Mouse (Mus musculus): ENCODE measurements around the gene Pdgfc. TPM values are rescaled to one million over a fixed set of nuclear protein-coding genes. Genes with fewer than 3 reads are reported as not detected.

The Pdgfc gene
- polyA plus RNA-seq, 1 experiment from 2014 or later = 64.7 TPM

GRCm38 (mm10) chr3:81036554-81037311, 517 bp downstream of the Pdgfc start:
- no peaks in the 10 kb centered on the region for H3K36me3 ChIP-seq (replicated peaks; ENCODE audit: control insufficient read depth, insufficient read depth, low read depth, low read length)
- no peaks in the 10 kb centered on the region for H3K27me3 ChIP-seq (ENCODE audit: control insufficient read depth, insufficient read depth, low read length)
- no peaks in the 10 kb centered on the region for H3K9me3 ChIP-seq (replicated peaks; ENCODE audit: control insufficient read depth, low read length)
- H3K9ac ChIP-seq (replicated peaks; ENCODE audit: low read length) = peak overlapping the region; percentile 90
- peak overlapping the region; percentile 71 for H3K4me3 ChIP-seq (ENCODE audit: low read depth, low read length)
- peak; percentile 89 for ATAC-seq (replicated peaks; ENCODE audit: insufficient number of reproducible peaks, low FRiP score, low TSS enrichment, low read depth)
- H3K4me2 ChIP-seq (ENCODE audit: low read depth, low read length) = peak overlapping the region; percentile 84
- DNase-seq (ENCODE audit: low spot score) = peak; percentile 68
- H3K4me1 ChIP-seq (ENCODE audit: control insufficient read depth, insufficient read depth, low read length) = no peaks in the 10 kb centered on the region; the same call in 1 of the 2 replicates
- WGBS = under 1% methylated on average over 52 of the region's 68 CpGs
- peak overlapping the region; percentile 92 for H3K27ac ChIP-seq (replicated peaks; ENCODE audit: low read depth, low read length)

GRCm38 (mm10) chr3:81037312-81037859, 1.2 kb downstream of the Pdgfc start:
- no peaks in the 10 kb centered on the region; the same call in 1 of the 2 replicates for H3K4me1 ChIP-seq (ENCODE audit: control insufficient read depth, insufficient read depth, low read length)
- no peaks in the 10 kb centered on the region for H3K9me3 ChIP-seq (replicated peaks; ENCODE audit: control insufficient read depth, low read length)
- peak overlapping the region; percentile 92 for H3K27ac ChIP-seq (replicated peaks; ENCODE audit: low read depth, low read length)
- peak overlapping the region; percentile 71 for H3K4me3 ChIP-seq (ENCODE audit: low read depth, low read length)
- H3K36me3 ChIP-seq (replicated peaks; ENCODE audit: control insufficient read depth, insufficient read depth, low read depth, low read length) = no peaks in the 10 kb centered on the region
- H3K9ac ChIP-seq (replicated peaks; ENCODE audit: low read length) = peak overlapping the region; percentile 90
- peak overlapping the region; percentile 84 for H3K4me2 ChIP-seq (ENCODE audit: low read depth, low read length)
- peak; percentile 62 for DNase-seq (ENCODE audit: low spot score)
- WGBS = under 1% methylated on average over 34 of the region's 34 CpGs
- ATAC-seq (replicated peaks; ENCODE audit: insufficient number of reproducible peaks, low FRiP score, low TSS enrichment, low read depth) = peak; percentile 35
- no peaks in the 10 kb centered on the region for H3K27me3 ChIP-seq (ENCODE audit: control insufficient read depth, insufficient read depth, low read length)

GRCm38 (mm10) chr3:81039131-81039653, 3.0 kb downstream of the Pdgfc start:
- H3K27me3 ChIP-seq (ENCODE audit: control insufficient read depth, insufficient read depth, low read length) = no peaks in the 10 kb centered on the region
- H3K36me3 ChIP-seq (replicated peaks; ENCODE audit: control insufficient read depth, insufficient read depth, low read depth, low read length) = no peaks in the 10 kb centered on the region
- H3K9ac ChIP-seq (replicated peaks; ENCODE audit: low read length) = no peak overlapping the region
- H3K9me3 ChIP-seq (replicated peaks; ENCODE audit: control insufficient read depth, low read length) = no peaks in the 10 kb centered on the region
- WGBS = 60% methylated on average over 2 of the region's 2 CpGs
- no peaks in the 10 kb centered on the region; the same call in 1 of the 2 replicates for H3K4me1 ChIP-seq (ENCODE audit: control insufficient read depth, insufficient read depth, low read length)
- H3K4me2 ChIP-seq (ENCODE audit: low read depth, low read length) = peak overlapping the region; percentile 39
- H3K4me3 ChIP-seq (ENCODE audit: low read depth, low read length) = peak overlapping the region; percentile 23
- DNase-seq (ENCODE audit: low spot score) (peak; percentile 82), ATAC-seq (replicated peaks; ENCODE audit: insufficient number of reproducible peaks, low FRiP score, low TSS enrichment, low read depth) (0 out of 2 replicates have a peak, but pooled peaks have one; percentile 19)
- H3K27ac ChIP-seq (replicated peaks; ENCODE audit: low read depth, low read length) = no peak overlapping the region

- DNase-seq (ENCODE audit: low spot score) = no peak
- H3K4me3 ChIP-seq (ENCODE audit: low read depth, low read length) = no peak overlapping the region
- H3K9ac ChIP-seq (replicated peaks; ENCODE audit: low read length) = no peak overlapping the region
- no peaks in the 10 kb centered on the region for H3K9me3 ChIP-seq (replicated peaks; ENCODE audit: control insufficient read depth, low read length)
- no peaks in the 10 kb centered on the region for H3K4me1 ChIP-seq (ENCODE audit: control insufficient read depth, insufficient read depth, low read length)
- 70% methylated on average over 2 of the region's 2 CpGs for WGBS
- H3K27me3 ChIP-seq (ENCODE audit: control insufficient read depth, insufficient read depth, low read length) = no peaks in the 10 kb centered on the region
- ATAC-seq (replicated peaks; ENCODE audit: insufficient number of reproducible peaks, low FRiP score, low TSS enrichment, low read depth) = peak; percentile 48; the same call in 1 of the 2 replicates
- no peak overlapping the region for H3K27ac ChIP-seq (replicated peaks; ENCODE audit: low read depth, low read length)
- H3K36me3 ChIP-seq (replicated peaks; ENCODE audit: control insufficient read depth, insufficient read depth, low read depth, low read length) = no peaks in the 10 kb centered on the region
- no peak overlapping the region for H3K4me2 ChIP-seq (ENCODE audit: low read depth, low read length)
Observed at GRCm38 (mm10) chr3:81044653-81045343, 8.6 kb downstream of the Pdgfc start.

GRCm38 (mm10) chr3:81045344-81046050, 9.3 kb downstream of the Pdgfc start:
- Histone ChIP-seq H3K27ac (replicated peaks; ENCODE audit: low read depth, low read length) (no peak overlapping the region), H3K9me3 (replicated peaks; ENCODE audit: control insufficient read depth, low read length) (no peaks in the 10 kb centered on the region), H3K9ac (replicated peaks; ENCODE audit: low read length) (no peak overlapping the region), H3K36me3 (replicated peaks; ENCODE audit: control insufficient read depth, insufficient read depth, low read depth, low read length) (no peaks in the 10 kb centered on the region), H3K4me3 (ENCODE audit: low read depth, low read length) (no peak overlapping the region), H3K27me3 (ENCODE audit: control insufficient read depth, insufficient read depth, low read length) (no peaks in the 10 kb centered on the region), H3K4me1 (ENCODE audit: control insufficient read depth, insufficient read depth, low read length) (no peaks in the 10 kb centered on the region), H3K4me2 (ENCODE audit: low read depth, low read length) (no peak overlapping the region)
- ATAC-seq (replicated peaks; ENCODE audit: insufficient number of reproducible peaks, low FRiP score, low TSS enrichment, low read depth) (no peak), DNase-seq (ENCODE audit: low spot score) (no peak)
- 84% methylated on average over 5 of the region's 5 CpGs for WGBS

- Histone ChIP-seq H3K9me3 (replicated peaks; ENCODE audit: control insufficient read depth, low read length) (no peaks in the 10 kb centered on the region), H3K36me3 (replicated peaks; ENCODE audit: control insufficient read depth, insufficient read depth, low read depth, low read length) (no peaks in the 10 kb centered on the region), H3K4me1 (ENCODE audit: control insufficient read depth, insufficient read depth, low read length) (no peaks in the 10 kb centered on the region), H3K27ac (replicated peaks; ENCODE audit: low read depth, low read length) (no peak overlapping the region), H3K27me3 (ENCODE audit: control insufficient read depth, insufficient read depth, low read length) (no peaks in the 10 kb centered on the region), H3K4me3 (ENCODE audit: low read depth, low read length) (no peak overlapping the region), H3K4me2 (ENCODE audit: low read depth, low read length) (no peak overlapping the region), H3K9ac (replicated peaks; ENCODE audit: low read length) (no peak overlapping the region)
- ATAC-seq (replicated peaks; ENCODE audit: insufficient number of reproducible peaks, low FRiP score, low TSS enrichment, low read depth) (no peak), DNase-seq (ENCODE audit: low spot score) (no peak)
- WGBS = 74% methylated on average over 10 of the region's 10 CpGs
Observed at GRCm38 (mm10) chr3:81046652-81047607, 10.7 kb downstream of the Pdgfc start.

GRCm38 (mm10) chr3:81051522-81051921, 15.3 kb downstream of the Pdgfc start:
- H3K4me1 ChIP-seq (ENCODE audit: control insufficient read depth, insufficient read depth, low read length) = no peaks in the 10 kb centered on the region
- ATAC-seq (replicated peaks; ENCODE audit: insufficient number of reproducible peaks, low FRiP score, low TSS enrichment, low read depth) (no peak), DNase-seq (ENCODE audit: low spot score) (no peak)
- no peak overlapping the region for H3K4me2 ChIP-seq (ENCODE audit: low read depth, low read length)
- H3K27ac ChIP-seq (replicated peaks; ENCODE audit: low read depth, low read length) = no peak overlapping the region
- no peaks in the 10 kb centered on the region for H3K36me3 ChIP-seq (replicated peaks; ENCODE audit: control insufficient read depth, insufficient read depth, low read depth, low read length)
- no peaks in the 10 kb centered on the region for H3K9me3 ChIP-seq (replicated peaks; ENCODE audit: control insufficient read depth, low read length)
- no peaks in the 10 kb centered on the region for H3K27me3 ChIP-seq (ENCODE audit: control insufficient read depth, insufficient read depth, low read length)
- H3K4me3 ChIP-seq (ENCODE audit: low read depth, low read length) = no peak overlapping the region
- H3K9ac ChIP-seq (replicated peaks; ENCODE audit: low read length) = no peak overlapping the region

Measured in embryonic facial prominence, embryonic 11.5 days (tissue).